Mouse (Mus musculus): ENCODE data around the gene Hist1h3b. TPM values are rescaled to one million over a fixed set of nuclear protein-coding genes. Genes with fewer than 3 reads are reported as not detected.

Hist1h3b gene
- polyA plus RNA-seq, 1 experiment from 2014 or later, result 13.3 TPM

Small RNA genes within 50 kb of the gene (microRNA-seq; reads per million reads assigned to microRNA genes)
- not detected for gene Gm44314
- gene Gm44484, result not detected

Other genes starting within 250 kb of the Hist1h3b start
- gene Hist1h4h, start 221.2 kb upstream of the Hist1h3b start, polyA plus RNA-seq (2015; fragmentation: Nextera tagmentation; extraction: Ambion mirVana), result 4.3 and 8.4 TPM in 2 replicates
- gene Hist1h2af, start 218.4 kb upstream of the Hist1h3b start, polyA plus RNA-seq (2015; fragmentation: Nextera tagmentation; extraction: Ambion mirVana), result 7.1 and 8.0 TPM in 2 replicates
- gene Hist1h3g, start 216.8 kb upstream of the Hist1h3b start, polyA plus RNA-seq (2015; fragmentation: Nextera tagmentation; extraction: Ambion mirVana), result 5.6 and 6.2 TPM in 2 replicates
- gene Hist1h2bh, start 208.9 kb upstream of the Hist1h3b start, polyA plus RNA-seq (2015; fragmentation: Nextera tagmentation; extraction: Ambion mirVana), result 1.3 and 2.0 TPM in 2 replicates
- 0.49 and 0.93 TPM in 2 replicates for gene Hist1h3f, start 208.2 kb upstream of the Hist1h3b start, polyA plus RNA-seq (2015; fragmentation: Nextera tagmentation; extraction: Ambion mirVana)
- 0.78 and 2.4 TPM in 2 replicates for gene Hist1h4f, start 200.6 kb upstream of the Hist1h3b start, polyA plus RNA-seq (2015; fragmentation: Nextera tagmentation; extraction: Ambion mirVana)
- 0.58 and 0.79 TPM in 2 replicates for gene Hist1h1d, start 199.0 kb upstream of the Hist1h3b start, polyA plus RNA-seq (2015; fragmentation: Nextera tagmentation; extraction: Ambion mirVana)
- 4.9 and 7.8 TPM in 2 replicates for gene Hist1h3e, start 189.9 kb upstream of the Hist1h3b start, polyA plus RNA-seq (2015; fragmentation: Nextera tagmentation; extraction: Ambion mirVana)
- gene Hist1h2ae, start 181.0 kb upstream of the Hist1h3b start, polyA plus RNA-seq (2015; fragmentation: Nextera tagmentation; extraction: Ambion mirVana), result 71.9 and 83.6 TPM in 2 replicates
- gene Hist1h2bg, start 180.9 kb upstream of the Hist1h3b start, polyA plus RNA-seq (2015; fragmentation: Nextera tagmentation; extraction: Ambion mirVana), result 13.6 and 15.8 TPM in 2 replicates
- gene Hist1h2bf, start 178.1 kb upstream of the Hist1h3b start, polyA plus RNA-seq (2015; fragmentation: Nextera tagmentation; extraction: Ambion mirVana), result 4.8 and 6.8 TPM in 2 replicates
- 2.9 and 3.4 TPM in 2 replicates for gene Hist1h2ad, start 177.9 kb upstream of the Hist1h3b start, polyA plus RNA-seq (2015; fragmentation: Nextera tagmentation; extraction: Ambion mirVana)
- gene Hist1h3d, start 176.5 kb upstream of the Hist1h3b start, polyA plus RNA-seq (2015; fragmentation: Nextera tagmentation; extraction: Ambion mirVana), result 7.4 and 9.5 TPM in 2 replicates
- 130 and 135 TPM in 2 replicates for gene Hist1h4d, start 170.7 kb upstream of the Hist1h3b start, polyA plus RNA-seq (2015; fragmentation: Nextera tagmentation; extraction: Ambion mirVana)
- gene Hist1h2be, start 131.1 kb upstream of the Hist1h3b start, polyA plus RNA-seq (2015; fragmentation: Nextera tagmentation; extraction: Ambion mirVana), result 3.3 and 3.4 TPM in 2 replicates
- gene Hist1h1e, start 129.7 kb upstream of the Hist1h3b start, polyA plus RNA-seq (2015; fragmentation: Nextera tagmentation; extraction: Ambion mirVana), result 20.3 and 21.3 TPM in 2 replicates
- gene Hist1h2ac, start 68.3 kb upstream of the Hist1h3b start, polyA plus RNA-seq (2015; fragmentation: Nextera tagmentation; extraction: Ambion mirVana), result 2.2 and 2.3 TPM in 2 replicates
- 66.1 and 72.9 TPM in 2 replicates for gene Hist1h2bc, start 68.1 kb upstream of the Hist1h3b start, polyA plus RNA-seq (2015; fragmentation: Nextera tagmentation; extraction: Ambion mirVana)
- 0.16 and 0.48 TPM in 2 replicates for gene Hist1h1t, start 56.5 kb upstream of the Hist1h3b start, polyA plus RNA-seq (2015; fragmentation: Nextera tagmentation; extraction: Ambion mirVana)
- 6.2 and 6.6 TPM in 2 replicates for gene Hist1h4c, start 53.8 kb upstream of the Hist1h3b start, polyA plus RNA-seq (2015; fragmentation: Nextera tagmentation; extraction: Ambion mirVana)
- gene Hfe, start 41.4 kb upstream of the Hist1h3b start, polyA plus RNA-seq (2015; fragmentation: Nextera tagmentation; extraction: Ambion mirVana), result 11.2 and 13.7 TPM in 2 replicates
- gene Hist1h1c, start 13.5 kb upstream of the Hist1h3b start, polyA plus RNA-seq (2015; fragmentation: Nextera tagmentation; extraction: Ambion mirVana), result 36.9 and 37.8 TPM in 2 replicates
- gene Hist1h3c, start 6.7 kb upstream of the Hist1h3b start, polyA plus RNA-seq (2015; fragmentation: Nextera tagmentation; extraction: Ambion mirVana), result 5.9 and 9.7 TPM in 2 replicates
- 4.0 and 4.9 TPM in 2 replicates for gene Hist1h2bb, start 5.5 kb upstream of the Hist1h3b start, polyA plus RNA-seq (2015; fragmentation: Nextera tagmentation; extraction: Ambion mirVana)
- 33.4 and 44.6 TPM in 2 replicates for gene Hist1h2ab, start 1.1 kb upstream of the Hist1h3b start, polyA plus RNA-seq (2015; fragmentation: Nextera tagmentation; extraction: Ambion mirVana)
- gene Hist1h4b, start 4.7 kb downstream of the Hist1h3b start, polyA plus RNA-seq (2015; fragmentation: Nextera tagmentation; extraction: Ambion mirVana), result 5.1 and 6.6 TPM in 2 replicates
- gene Hist1h4a, start 9.0 kb downstream of the Hist1h3b start, polyA plus RNA-seq (2015; fragmentation: Nextera tagmentation; extraction: Ambion mirVana), result 1.2 TPM in 1 of 2 replicates, not detected in the other
- 4.2 and 5.5 TPM in 2 replicates for gene Hist1h3a, start 10.1 kb downstream of the Hist1h3b start, polyA plus RNA-seq (2015; fragmentation: Nextera tagmentation; extraction: Ambion mirVana)
- 2.1 and 4.3 TPM in 2 replicates for gene Hist1h1a, start 11.4 kb downstream of the Hist1h3b start, polyA plus RNA-seq (2015; fragmentation: Nextera tagmentation; extraction: Ambion mirVana)
- not detected in 2 replicates for gene Trim38, start 17.6 kb downstream of the Hist1h3b start, polyA plus RNA-seq (2015; fragmentation: Nextera tagmentation; extraction: Ambion mirVana)
- not detected in 2 replicates for gene Slc17a2, start 54.7 kb downstream of the Hist1h3b start, polyA plus RNA-seq (2015; fragmentation: Nextera tagmentation; extraction: Ambion mirVana)
- not detected in 2 replicates for gene Slc17a3, start 87.2 kb downstream of the Hist1h3b start, polyA plus RNA-seq (2015; fragmentation: Nextera tagmentation; extraction: Ambion mirVana)
- gene Slc17a1, start 115.5 kb downstream of the Hist1h3b start, polyA plus RNA-seq (2015; fragmentation: Nextera tagmentation; extraction: Ambion mirVana), result not detected in 2 replicates
- gene Slc17a4, start 162.7 kb downstream of the Hist1h3b start, polyA plus RNA-seq (2015; fragmentation: Nextera tagmentation; extraction: Ambion mirVana), result not detected in 2 replicates
- not detected in 2 replicates for gene Hist1h2ba, start 181.9 kb downstream of the Hist1h3b start, polyA plus RNA-seq (2015; fragmentation: Nextera tagmentation; extraction: Ambion mirVana)
- not detected in 2 replicates for gene Hist1h2aa, start 182.2 kb downstream of the Hist1h3b start, polyA plus RNA-seq (2015; fragmentation: Nextera tagmentation; extraction: Ambion mirVana)
- not detected in 2 replicates for gene Scgn, start 238.9 kb downstream of the Hist1h3b start, polyA plus RNA-seq (2015; fragmentation: Nextera tagmentation; extraction: Ambion mirVana)

All from lung, embryonic 16.5 days (tissue).